Mouse (Mus musculus): ENCODE measurements around the gene Hspbap1. TPM values are rescaled to one million over a fixed set of nuclear protein-coding genes. Genes with fewer than 3 reads are reported as not detected.

Gene Hspbap1
- 7.7 and 8.7 TPM in 2 replicates for polyA plus RNA-seq (2012; rRNA removed)

DNA sequence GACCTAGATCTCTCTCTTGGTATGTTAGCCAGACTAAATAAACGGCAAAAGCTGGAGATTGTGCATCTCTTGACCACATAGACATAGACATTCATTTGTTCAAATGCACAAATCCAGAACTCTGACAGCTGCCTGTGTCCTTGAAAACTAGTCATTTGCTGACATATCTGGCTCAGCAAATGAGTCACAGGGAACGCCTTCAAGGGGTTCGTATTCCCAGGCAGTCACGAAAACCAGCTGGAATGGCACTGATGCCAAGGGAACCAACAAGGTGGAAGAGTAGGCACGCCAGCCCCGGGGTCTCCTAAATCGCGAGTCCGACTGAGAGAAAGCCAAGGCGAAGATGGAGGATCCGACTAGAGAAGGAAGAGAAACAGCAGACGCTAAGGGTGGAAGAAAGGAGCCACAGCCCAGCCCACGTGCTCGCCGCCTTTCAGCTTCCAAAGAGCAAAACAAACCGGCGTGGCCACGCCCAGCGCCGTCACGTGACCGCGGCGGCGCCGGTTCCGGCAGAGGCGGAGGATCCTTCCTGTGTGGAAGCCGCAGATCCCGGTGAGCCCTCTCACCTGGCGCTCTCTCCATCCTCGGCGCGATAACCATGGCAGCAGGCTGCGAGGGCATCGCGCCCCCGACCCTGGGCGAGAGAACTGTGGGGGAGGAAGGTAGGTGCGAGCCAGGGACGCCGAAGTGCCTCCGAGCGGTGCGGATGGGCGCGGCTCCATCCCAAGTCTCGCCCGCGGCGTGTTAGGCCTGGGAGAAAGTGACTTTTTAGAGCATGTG is at the start of gene Hspbap1:
Gene Hspbap1, plus strand, starts transcription at position 498 of the 780 bp plus-strand sequence.
- peak; percentile 85 for DNase-seq (ENCODE audit: low spot score)

GRCm38 (mm10) chr16:35724561-35724960 is 45.6 kb upstream of the Hspbap1 start:
- no peak for DNase-seq (ENCODE audit: low spot score)

DNA sequence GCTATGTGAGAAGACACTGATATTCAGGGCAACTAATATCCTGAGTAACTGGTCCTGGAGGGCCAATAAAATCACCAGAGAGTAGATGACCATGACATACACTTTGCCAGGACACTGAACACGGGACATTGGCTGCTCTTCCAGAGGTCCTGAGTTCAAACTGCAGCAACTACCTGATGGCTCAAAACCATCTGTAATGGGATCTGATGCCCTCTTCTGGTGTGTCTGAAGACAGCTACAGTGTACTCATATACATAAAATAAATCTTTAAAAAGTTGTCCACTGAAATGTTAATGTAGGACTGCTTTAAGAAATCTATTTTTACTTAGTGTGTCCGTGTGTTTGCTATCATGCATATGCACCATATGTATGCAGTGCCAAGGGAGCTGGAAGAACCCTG is 43.6 kb upstream of the Hspbap1 start:
- no peak for DNase-seq (ENCODE audit: low spot score)

- no peak for DNase-seq (ENCODE audit: low spot score)
These were observed 40.9 kb upstream of the Hspbap1 start for GRCm38 (mm10) chr16:35729151-35729738.

GRCm38 (mm10) chr16:35732096-35732495 is 38.1 kb upstream of the Hspbap1 start:
- DNase-seq (ENCODE audit: low spot score) = no peak

- DNase-seq (ENCODE audit: low spot score) = peak; percentile 38
These were observed 36.1 kb upstream of the Hspbap1 start for GRCm38 (mm10) chr16:35734038-35734437.

- DNase-seq (ENCODE audit: low spot score) = no peak
These were observed 31.9 kb upstream of the Hspbap1 start for GRCm38 (mm10) chr16:35738096-35738767.

- DNase-seq (ENCODE audit: low spot score) = no peak
These were observed 30.6 kb upstream of the Hspbap1 start for GRCm38 (mm10) chr16:35739548-35739947.

DNA sequence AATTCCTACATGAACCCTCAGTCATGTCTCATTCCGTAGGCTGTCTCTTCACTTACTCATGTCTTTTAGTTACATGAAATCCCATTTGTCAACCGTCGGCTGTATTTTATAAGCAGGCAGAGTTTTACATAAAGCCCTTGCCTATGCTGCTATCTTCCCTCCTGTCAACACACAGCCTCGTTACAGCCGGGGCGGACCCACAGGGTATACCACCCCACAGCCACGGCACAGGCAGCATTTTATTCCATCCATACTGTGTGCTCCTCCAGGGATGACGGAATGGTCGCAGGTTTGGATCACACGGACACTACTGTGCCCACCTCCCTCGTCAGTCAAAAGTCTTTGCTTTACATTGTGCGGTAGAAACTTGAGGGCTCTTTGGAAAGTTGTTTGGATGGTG is 29.8 kb upstream of the Hspbap1 start:
- DNase-seq (ENCODE audit: low spot score) = no peak

DNA sequence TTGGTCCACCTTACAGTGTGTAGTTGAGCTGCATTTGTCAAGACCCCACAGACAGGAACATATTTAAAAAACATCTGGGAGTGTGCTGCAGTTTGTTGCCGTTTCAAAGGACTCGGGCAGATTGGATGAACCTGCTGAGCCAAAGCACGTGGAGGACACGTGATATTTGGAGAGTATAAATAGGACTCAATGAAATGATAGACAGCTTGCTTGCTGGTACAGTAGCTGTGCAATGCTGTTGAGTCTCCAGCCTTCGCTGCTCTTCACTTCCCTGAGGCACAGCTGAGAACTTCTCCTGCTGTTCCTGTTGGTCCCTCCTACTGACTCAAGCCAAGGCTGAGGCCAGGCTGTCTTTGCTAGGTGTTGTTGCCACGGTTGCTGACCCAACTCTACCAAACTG is 29.2 kb upstream of the Hspbap1 start:
- DNase-seq (ENCODE audit: low spot score) = no peak

- DNase-seq (ENCODE audit: low spot score) = no peak
These were observed 28.6 kb upstream of the Hspbap1 start for GRCm38 (mm10) chr16:35741621-35742020.

GRCm38 (mm10) chr16:35742251-35742937 is 27.8 kb upstream of the Hspbap1 start:
- no peak for DNase-seq (ENCODE audit: low spot score)

- no peak for DNase-seq (ENCODE audit: low spot score)
These were observed 22.5 kb upstream of the Hspbap1 start for GRCm38 (mm10) chr16:35747417-35748236.

GRCm38 (mm10) chr16:35748237-35748603 is 22.0 kb upstream of the Hspbap1 start:
- no peak for DNase-seq (ENCODE audit: low spot score)

- DNase-seq (ENCODE audit: low spot score) = no peak
These were observed 20.8 kb upstream of the Hspbap1 start for GRCm38 (mm10) chr16:35749385-35749784.

DNA sequence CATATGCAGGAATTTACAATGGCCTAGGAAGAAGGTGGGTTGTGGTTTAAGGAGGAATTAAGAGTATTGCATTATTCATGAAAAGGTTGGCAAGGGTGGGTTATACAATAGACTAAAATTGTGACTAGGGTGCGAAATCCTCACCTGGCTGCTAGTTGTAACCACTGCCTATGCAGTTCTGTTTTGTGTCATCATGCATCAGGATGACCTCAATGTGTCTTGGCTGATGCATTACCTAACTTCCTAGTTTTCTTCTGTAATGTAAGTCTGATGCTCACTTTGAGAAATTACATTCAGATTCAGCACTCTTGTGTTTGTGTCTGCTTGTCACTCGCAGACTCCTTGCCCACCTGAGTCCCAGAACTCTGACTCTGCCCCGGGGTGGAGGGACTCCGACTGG is 18.3 kb upstream of the Hspbap1 start:
- no peak for DNase-seq (ENCODE audit: low spot score)

DNA sequence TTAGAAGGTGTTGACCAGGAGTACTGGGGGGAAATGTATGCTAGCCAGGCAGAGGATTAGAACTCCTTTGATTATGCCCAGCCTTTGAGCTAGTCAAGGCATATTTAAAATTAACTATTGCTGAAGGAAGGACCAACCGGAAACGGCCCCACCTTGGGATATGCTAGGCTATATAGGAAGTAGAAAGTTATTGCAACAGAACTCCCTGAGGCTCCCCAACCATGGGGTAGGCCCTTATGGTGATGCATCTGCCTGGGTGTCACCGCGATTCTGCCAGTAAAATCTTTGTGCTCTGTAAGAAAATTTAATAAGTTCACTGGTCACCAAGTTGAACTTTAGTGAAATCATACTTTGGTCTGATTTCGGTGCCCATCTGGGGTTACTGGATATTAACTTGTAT is 16.2 kb upstream of the Hspbap1 start:
- no peak for DNase-seq (ENCODE audit: low spot score)

DNA sequence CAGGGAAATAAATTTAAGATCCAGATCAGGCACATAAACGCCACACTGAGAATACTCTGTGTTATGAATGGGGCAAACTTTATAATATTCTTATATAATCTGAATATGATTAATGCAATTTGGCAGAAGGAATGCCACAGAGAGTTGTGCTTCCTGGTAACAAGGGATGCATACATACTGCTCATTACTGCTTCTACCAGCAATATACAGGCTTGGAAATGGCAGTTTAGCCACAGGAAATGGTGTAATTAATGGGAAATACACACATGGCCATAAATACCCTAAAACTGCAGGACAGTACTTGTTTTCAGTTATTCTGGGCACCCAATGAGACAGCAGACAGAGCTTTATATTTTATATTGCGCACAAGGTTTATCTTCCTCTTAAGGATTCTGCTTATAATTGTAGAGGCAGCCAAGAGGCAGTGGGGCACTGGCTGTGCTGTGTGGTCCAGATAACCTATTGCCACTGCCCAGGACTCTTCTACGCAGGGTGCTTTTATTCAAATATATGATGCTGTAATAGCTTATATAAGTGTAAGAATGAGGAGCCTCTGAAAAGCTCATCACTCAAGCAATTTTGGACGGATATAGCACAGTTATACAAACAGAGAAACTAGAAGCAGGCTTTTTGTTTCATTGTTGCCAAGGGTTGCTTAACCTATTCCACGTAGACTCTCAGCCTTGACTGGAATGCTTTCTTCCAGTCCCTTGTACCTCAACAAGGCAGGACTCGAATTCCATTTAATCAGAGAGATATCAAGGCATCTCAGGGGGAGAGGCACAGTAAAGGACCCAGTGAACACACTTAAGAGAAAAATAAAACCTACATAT is 14.5 kb upstream of the Hspbap1 start:
- no peak for DNase-seq (ENCODE audit: low spot score)

- DNase-seq (ENCODE audit: low spot score) = no peak
These were observed 13.5 kb upstream of the Hspbap1 start for GRCm38 (mm10) chr16:35756697-35757096.

GRCm38 (mm10) chr16:35759401-35759800 is 10.8 kb upstream of the Hspbap1 start:
- no peak for DNase-seq (ENCODE audit: low spot score)

All from urinary bladder, adult 2 months (tissue).